Mouse (Mus musculus) hindbrain, embryonic 14.5 days (tissue): ENCODE results near the gene Sh3kbp1. TPM values are rescaled to one million over a fixed set of nuclear protein-coding genes. Genes with fewer than 3 reads are reported as not detected.

ENCODE experiments used
- ATAC-seq: fragments of 200-750 bp; cut with Nextera tagmentation; 2 replicates; pipeline ENCODE4 v1.8.0; 2017; ENCODE audit warnings: moderate number of reproducible peaks, mild to moderate bottlenecking, moderate TSS enrichment, moderate library complexity; ENCODE audit not compliant: low FRiP score
- DNase-seq: peaks from one replicate; pipeline ENCODE4 v3.0.0-alpha.2; 2015; ENCODE audit warnings: low spot score
- H3K27ac ChIP-seq: fragments of 300-500 bp; sonication (generic); 2 replicates; pipeline ENCODE4 v1.5.1; 2014; ENCODE audit warnings: mild to moderate bottlenecking, moderate library complexity
- H3K27me3 ChIP-seq: fragments of 300-500 bp; sonication (generic); 2 replicates; pipeline ENCODE4 v1.6.1; 2014; ENCODE audit warnings: mild to moderate bottlenecking, low read length, mixed read lengths; ENCODE audit not compliant: control insufficient read depth, insufficient read depth
- H3K36me3 ChIP-seq: fragments of 300-500 bp; sonication (generic); replicated peaks from 2 replicates; pipeline ENCODE4 v1.6.1; 2014; ENCODE audit not compliant: control insufficient read depth, insufficient read depth
- H3K4me1 ChIP-seq: fragments of 300-500 bp; sonication (generic); replicated peaks from 2 replicates; pipeline ENCODE4 v1.6.1; 2014; ENCODE audit warnings: antibody characterized with exemption, low read length, mixed read lengths; ENCODE audit not compliant: control insufficient read depth, insufficient read depth
- H3K4me2 ChIP-seq: fragments of 300-500 bp; sonication (generic); replicated peaks from 2 replicates; pipeline ENCODE4 v1.6.1; 2014; ENCODE audit warnings: mild to moderate bottlenecking, moderate library complexity
- H3K4me3 ChIP-seq: fragments of 300-500 bp; sonication (generic); replicated peaks from 2 replicates; pipeline ENCODE4 v1.5.1; 2014; ENCODE audit warnings: mild to moderate bottlenecking, low read length
- H3K9ac ChIP-seq: fragments of 300-500 bp; sonication (generic); 2 replicates; pipeline ENCODE4 v1.6.1; 2014
- H3K9me3 ChIP-seq: fragments of 300-500 bp; sonication (generic); 2 replicates; pipeline ENCODE4 v1.6.1; 2016; ENCODE audit warnings: low read length; ENCODE audit not compliant: control insufficient read depth
- WGBS: fragments of 180-500 bp; shearing (Covaris S2); extraction: QIAGEN DNeasy Blood & Tissue Kit; methylation state at CpG from one replicate; pipeline ENCODE4 v1.1.7; 2014; 5-methylcytosine and 5-hydroxymethylcytosine counted together
- polyA plus RNA-seq: library from polyadenylated mRNA; unstranded; fragments of >200 nt; fragmentation: Nextera tagmentation; extraction: Ambion mirVana; gene quantifications from 2 replicates; pipeline ENCODE4 v1.2.1, GENCODE M21; 2014

The Sh3kbp1 gene
- polyA plus RNA-seq, 1 experiment from 2014 or later, result 53.4 TPM

GRCm38 (mm10) chrX:159756261-159756660 lies 129.2 kb downstream of the Sh3kbp1 start:
- no peak overlapping the region for H3K9ac ChIP-seq
- no peaks in the 10 kb centered on the region for H3K4me1 ChIP-seq
- DNase-seq, result no peak
- H3K27ac ChIP-seq, result no peak overlapping the region
- no peak overlapping the region for H3K4me3 ChIP-seq
- no peak overlapping the region for H3K4me2 ChIP-seq
- H3K36me3 ChIP-seq, result no peaks in the 10 kb centered on the region
- ATAC-seq, result no peak
- H3K27me3 ChIP-seq, result no peaks in the 10 kb centered on the region; the same call in 1 of the 2 replicates
- no peaks in the 10 kb centered on the region for H3K9me3 ChIP-seq

GRCm38 (mm10) chrX:159756901-159757821 lies 130.1 kb downstream of the Sh3kbp1 start:
- DNase-seq (no peak), ATAC-seq (no peak)
- H3K27me3 ChIP-seq, result no peaks in the 10 kb centered on the region; the same call in 1 of the 2 replicates
- no peak overlapping the region for H3K9ac ChIP-seq
- no peaks in the 10 kb centered on the region for H3K4me1 ChIP-seq
- no peak overlapping the region for H3K4me3 ChIP-seq
- no peaks in the 10 kb centered on the region for H3K36me3 ChIP-seq
- WGBS, result 86% methylated on average over 7 of the region's 7 CpGs
- no peak overlapping the region for H3K4me2 ChIP-seq
- no peaks in the 10 kb centered on the region for H3K9me3 ChIP-seq
- H3K27ac ChIP-seq, result no peak overlapping the region

DNA sequence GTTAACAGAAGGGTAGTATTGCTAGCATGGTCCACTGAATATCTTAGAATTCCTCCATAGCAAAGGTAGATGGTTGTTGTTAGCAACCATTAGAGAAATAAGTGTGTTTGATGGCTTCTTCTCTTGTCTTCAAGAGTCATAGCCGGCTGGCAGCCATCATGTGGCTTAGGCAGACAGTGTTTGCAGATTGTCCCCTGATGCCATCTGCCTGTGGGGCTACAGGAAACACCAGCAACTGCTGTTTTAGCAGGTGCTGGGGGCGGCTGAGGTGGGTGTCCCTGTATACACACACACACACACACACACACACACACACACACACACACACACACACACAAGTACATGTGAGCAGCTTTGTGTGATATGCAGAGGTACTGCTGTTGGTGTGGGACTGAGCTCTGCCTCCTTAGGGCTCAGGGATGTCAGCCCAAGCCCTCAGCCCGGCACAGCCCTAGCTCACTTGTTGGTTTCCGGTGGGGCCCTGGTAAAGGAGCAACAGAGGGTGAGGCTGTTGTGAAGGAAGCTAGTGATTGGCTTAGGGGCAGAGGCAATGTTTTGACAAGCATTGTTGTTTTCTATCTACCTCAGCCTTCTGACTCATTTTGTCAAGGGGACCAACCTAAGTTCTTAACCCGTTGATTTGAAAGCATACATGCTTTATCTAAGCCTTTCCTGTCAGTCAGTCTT lies 130.9 kb downstream of the Sh3kbp1 start:
- 90% methylated on average over 5 of the region's 5 CpGs for WGBS
- no peak overlapping the region for H3K9ac ChIP-seq
- H3K9me3 ChIP-seq, result no peaks in the 10 kb centered on the region
- DNase-seq, result no peak
- H3K4me1 ChIP-seq, result no peaks in the 10 kb centered on the region
- ATAC-seq, result no peak
- H3K36me3 ChIP-seq, result no peaks in the 10 kb centered on the region
- no peaks in the 10 kb centered on the region; the same call in 1 of the 2 replicates for H3K27me3 ChIP-seq
- no peak overlapping the region for H3K27ac ChIP-seq
- no peak overlapping the region for H3K4me3 ChIP-seq
- H3K4me2 ChIP-seq, result no peak overlapping the region

DNA sequence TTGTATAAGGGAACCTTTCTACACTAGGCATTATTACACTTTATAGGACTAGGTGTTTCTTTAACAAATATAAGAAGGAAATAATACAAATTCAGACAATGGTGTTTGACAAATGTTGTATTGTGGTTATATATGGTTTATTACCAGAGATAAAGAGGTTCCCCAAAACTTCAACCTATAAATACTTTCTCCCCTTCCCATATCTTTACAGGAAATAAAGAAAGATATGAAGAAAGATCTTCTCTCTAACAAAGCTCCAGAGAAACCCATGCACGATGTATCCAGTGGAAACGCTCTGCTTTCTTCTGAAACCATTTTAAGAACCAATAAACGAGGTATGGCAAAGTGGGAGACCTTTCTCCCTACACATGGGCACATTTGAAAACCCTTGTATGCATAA lies 136.7 kb downstream of the Sh3kbp1 start:
- H3K36me3 ChIP-seq, result no peaks in the 10 kb centered on the region
- no peak overlapping the region for H3K27ac ChIP-seq
- 93% methylated on average over 3 of the region's 3 CpGs for WGBS
- no peaks in the 10 kb centered on the region for H3K4me1 ChIP-seq
- H3K4me3 ChIP-seq, result no peak overlapping the region
- no peaks in the 10 kb centered on the region for H3K9me3 ChIP-seq
- no peaks in the 10 kb centered on the region for H3K27me3 ChIP-seq
- DNase-seq (no peak), ATAC-seq (no peak)
- H3K9ac ChIP-seq, result no peak overlapping the region
- no peak overlapping the region for H3K4me2 ChIP-seq

DNA sequence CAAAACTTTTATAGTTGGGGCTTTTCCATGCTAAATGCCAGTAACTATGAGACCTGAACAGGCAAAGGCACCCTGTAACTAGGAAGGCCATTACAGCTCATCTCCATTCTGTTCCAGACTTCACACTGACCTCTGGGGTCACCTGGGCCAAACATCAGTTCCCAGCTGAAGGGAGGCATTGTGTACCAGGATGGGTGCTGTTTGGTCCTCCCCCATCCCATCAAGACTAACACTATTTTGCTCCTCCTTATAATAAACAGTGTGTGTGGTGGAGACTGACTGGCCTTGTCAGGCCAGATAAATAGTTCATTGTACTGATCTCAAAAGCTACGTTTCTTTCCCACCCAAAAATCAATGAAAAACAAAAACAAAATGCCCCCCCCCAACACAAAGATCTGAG lies 138.8 kb downstream of the Sh3kbp1 start:
- 71% methylated on average over 1 of the region's 1 CpGs for WGBS
- DNase-seq, result no peak

DNA sequence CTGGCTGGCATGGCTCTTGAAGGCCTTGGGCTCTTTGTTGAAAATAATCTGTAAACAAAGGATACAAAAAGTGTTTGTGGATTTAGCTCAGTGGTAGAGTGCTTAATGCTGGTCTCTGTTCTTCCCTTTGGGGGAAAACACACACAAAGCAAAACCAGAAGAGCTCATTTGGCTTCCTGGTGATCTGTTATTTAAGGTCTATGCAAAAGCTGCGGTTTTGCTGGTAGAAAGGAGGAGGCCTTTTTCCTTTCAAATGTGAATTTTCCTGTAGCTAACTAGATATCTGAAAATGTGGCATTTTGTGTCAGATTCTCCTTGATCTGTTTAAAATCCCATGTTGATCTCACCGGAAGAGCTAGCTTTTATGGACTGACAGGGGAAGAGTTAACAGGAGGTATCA lies 141.9 kb downstream of the Sh3kbp1 start:
- Histone ChIP-seq H3K4me2 (no peak overlapping the region), H3K4me1 (no peaks in the 10 kb centered on the region), H3K36me3 (no peaks in the 10 kb centered on the region), H3K9ac (no peak overlapping the region), H3K27ac (no peak overlapping the region), H3K9me3 (no peaks in the 10 kb centered on the region), H3K4me3 (no peak overlapping the region), H3K27me3 (no peaks in the 10 kb centered on the region; the same call in 1 of the 2 replicates)
- no peak for DNase-seq
- WGBS, result 56% methylated on average over 2 of the region's 2 CpGs
- ATAC-seq, result no peak

More for the DNA sequence above, 138.8 kb downstream of the Sh3kbp1 start:
- Histone ChIP-seq H3K27ac (no peak overlapping the region), H3K4me3 (no peak overlapping the region), H3K4me1 (no peaks in the 10 kb centered on the region), H3K36me3 (no peaks in the 10 kb centered on the region), H3K9ac (no peak overlapping the region), H3K9me3 (no peaks in the 10 kb centered on the region), H3K4me2 (no peak overlapping the region), H3K27me3 (no peaks in the 10 kb centered on the region; the same call in 1 of the 2 replicates)
- ATAC-seq, result 0 out of 2 replicates have a peak, but pooled peaks have one; percentile 31

GRCm38 (mm10) chrX:159769773-159770172 lies 142.7 kb downstream of the Sh3kbp1 start:
- H3K9ac ChIP-seq, result no peak overlapping the region
- H3K4me1 ChIP-seq, result no peaks in the 10 kb centered on the region
- DNase-seq (no peak), ATAC-seq (no peak)
- H3K4me2 ChIP-seq, result no peak overlapping the region
- no peaks in the 10 kb centered on the region for H3K9me3 ChIP-seq
- no peak overlapping the region for H3K27ac ChIP-seq
- WGBS, result 95% methylated on average over 3 of the region's 3 CpGs
- no peaks in the 10 kb centered on the region; the same call in 1 of the 2 replicates for H3K27me3 ChIP-seq
- H3K36me3 ChIP-seq, result no peaks in the 10 kb centered on the region
- H3K4me3 ChIP-seq, result no peak overlapping the region

DNA sequence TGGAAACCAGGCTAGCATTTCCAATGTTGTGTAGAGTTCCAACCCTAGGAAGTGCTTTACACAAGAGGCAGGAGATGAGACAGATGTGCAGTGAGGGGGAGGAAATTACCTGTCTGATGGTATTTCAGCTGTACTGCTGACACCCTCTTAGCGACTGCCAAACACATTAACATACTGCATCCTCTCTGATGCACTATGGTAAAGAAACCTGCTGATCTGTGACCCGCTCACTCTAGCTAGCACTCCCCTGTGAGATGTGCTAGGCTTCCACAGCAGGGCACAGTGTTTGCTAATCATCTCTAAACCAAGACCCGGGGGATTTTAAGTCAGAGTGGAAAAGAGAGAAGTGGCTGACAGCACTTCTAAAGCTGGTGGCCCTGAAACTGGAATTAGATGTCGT lies 145.1 kb downstream of the Sh3kbp1 start:
- H3K27ac ChIP-seq, result no peak overlapping the region
- H3K36me3 ChIP-seq, result no peaks in the 10 kb centered on the region
- 57% methylated on average over 4 of the region's 4 CpGs for WGBS
- no peaks in the 10 kb centered on the region for H3K9me3 ChIP-seq
- H3K27me3 ChIP-seq, result peaks cover 7% of the 10 kb centered on the region; the same call in 1 of the 2 replicates
- no peak overlapping the region for H3K9ac ChIP-seq
- no peak overlapping the region for H3K4me3 ChIP-seq
- no peak overlapping the region for H3K4me2 ChIP-seq
- ATAC-seq (no peak), DNase-seq (no peak)
- H3K4me1 ChIP-seq, result no peaks in the 10 kb centered on the region

- no peaks in the 10 kb centered on the region for H3K36me3 ChIP-seq
- no peak overlapping the region for H3K4me3 ChIP-seq
- H3K27me3 ChIP-seq, result 0 out of 2 replicates have a peak, but pooled peaks cover 13% of the 10 kb centered on the region
- peak overlapping the region; percentile 26; the same call in 1 of the 2 replicates for H3K27ac ChIP-seq
- no peaks in the 10 kb centered on the region for H3K9me3 ChIP-seq
- 62% methylated on average over 4 of the region's 4 CpGs for WGBS
- no peak for ATAC-seq
- no peak for DNase-seq
- no peak overlapping the region for H3K9ac ChIP-seq
- no peaks in the 10 kb centered on the region for H3K4me1 ChIP-seq
- H3K4me2 ChIP-seq, result no peak overlapping the region
These were observed 148.0 kb downstream of the Sh3kbp1 start for GRCm38 (mm10) chrX:159775042-159775441.
